19 mouse cellular contexts compared by ENCODE assay signal in the genomic region with DNA sequence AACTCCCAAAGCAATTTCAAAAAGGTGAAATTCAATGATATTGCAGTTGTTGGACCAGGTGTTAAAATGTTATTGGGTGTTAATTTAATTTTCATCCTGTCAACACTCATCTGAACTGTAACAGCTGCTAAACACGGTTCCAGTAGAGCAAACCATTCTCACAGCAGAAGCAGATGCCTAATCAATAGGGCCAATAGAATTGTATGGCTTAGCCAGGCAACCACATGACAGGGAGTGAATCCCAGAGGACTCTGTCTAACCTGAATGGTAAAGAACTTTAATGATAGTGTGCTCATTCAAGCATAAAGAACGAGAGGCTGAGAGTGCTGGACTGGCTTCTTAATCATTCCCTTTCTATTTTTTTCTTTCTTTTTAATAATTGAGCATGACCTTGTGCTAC.
"Had no signal": no experiment of that assay in that cellular context is flagged by ENCODE, and none has a peak within 500 bp of the region (broad histone marks: within the 10 kb centered on the region; RNA-seq: fewer than 3 reads in every experiment).

No protein-coding gene starts in this region.

- H3K4me2 ChIP-seq: limb, embryonic 12.5 days; limb, embryonic 15.5 days; liver, embryonic 11.5 days; lung, embryonic 15.5 days; midbrain, embryonic 15.5 days; stomach, embryonic 15.5 days had no signal

- H3K9me3 ChIP-seq: limb, embryonic 12.5 days; limb, embryonic 15.5 days; lung, embryonic 15.5 days; megakaryocyte, embryonic 14.5 days; midbrain, embryonic 15.5 days; stomach, embryonic 15.5 days had no signal

- H3K27ac ChIP-seq: limb, embryonic 12.5 days; limb, embryonic 15.5 days; liver, embryonic 14.5 days; lung, embryonic 15.5 days; midbrain, embryonic 15.5 days; stomach, embryonic 15.5 days had no signal

- DNase-seq: kidney, adult 18-20 months; kidney, adult 9 months; kidney, postnatal 14 days; kidney, postnatal 4 days; left cerebral cortex, postnatal 4 days; lung, adult 18-20 months; lung, postnatal 10 days; lung, postnatal 36 days; right cerebral cortex, postnatal 25 days; spleen, adult 18-20 months; thymus, postnatal 25 days had no signal

- H3K4me1 ChIP-seq: limb, embryonic 12.5 days; limb, embryonic 15.5 days; lung, embryonic 15.5 days; megakaryocyte, embryonic 14.5 days; midbrain, embryonic 15.5 days; stomach, embryonic 15.5 days had no signal

- H3K36me3 ChIP-seq: limb, embryonic 12.5 days; limb, embryonic 15.5 days; lung, embryonic 15.5 days; midbrain, embryonic 15.5 days; stomach, embryonic 15.5 days had no signal

- H3K4me3 ChIP-seq: limb, embryonic 12.5 days; limb, embryonic 15.5 days; lung, embryonic 15.5 days; megakaryocyte, embryonic 14.5 days; midbrain, embryonic 15.5 days; stomach, embryonic 15.5 days had no signal

- H3K9ac ChIP-seq: limb, embryonic 12.5 days; limb, embryonic 15.5 days; liver, embryonic 14.5 days; lung, embryonic 15.5 days; midbrain, embryonic 15.5 days; stomach, embryonic 15.5 days had no signal

- ATAC-seq: midbrain, embryonic 15.5 days had no signal

- H3K27me3 ChIP-seq: limb, embryonic 12.5 days; limb, embryonic 15.5 days; lung, embryonic 15.5 days; megakaryocyte, embryonic 14.5 days; midbrain, embryonic 15.5 days; stomach, embryonic 15.5 days had no signal
